Comparison of ENCODE assay signal across 15 mouse cellular contexts in genomic region chr12:35384211-35384610, GRCm38 (mm10).
DNase-seq lines count a peak whose midpoint lies in the region; ATAC-seq and TF ChIP-seq lines count a peak whose summit lies in the region.
"Had no signal": no experiment of that assay in that cellular context is flagged by ENCODE, and none has a peak within 500 bp of the region (broad histone marks: within the 10 kb centered on the region; RNA-seq: fewer than 3 reads in every experiment).

No protein-coding gene starts in this region.

- no peak for ATAC-seq in kidney, postnatal 0 days (replicated peaks; ENCODE audit: low FRiP score, low read depth)
- ATAC-seq in erythroid progenitor cell, adult 5-6 weeks (replicated peaks; ENCODE audit: low FRiP score, poor library complexity, severe bottlenecking): no peak
- ATAC-seq: Patski had no signal

- H3K4me3 ChIP-seq in kidney, postnatal 0 days (replicated peaks; ENCODE audit: low read depth, low read length): no peak overlapping the region
- H3K4me3 ChIP-seq: erythroblast, embryonic 14.5 days; heart, embryonic 15.5 days had no signal

- H3K4me2 ChIP-seq in kidney, postnatal 0 days (ENCODE audit: low read length): no peak overlapping the region
- H3K4me2 ChIP-seq: heart, embryonic 15.5 days had no signal

- no peaks in the 10 kb centered on the region for H3K9me3 ChIP-seq in kidney, postnatal 0 days (replicated peaks; ENCODE audit: low read length)
- H3K9me3 ChIP-seq: heart, embryonic 15.5 days had no signal

- DNase-seq in gastrocnemius, postnatal 14 days: peak; percentile 16
- DNase-seq in gastrocnemius, postnatal 36 days: no peak
- peak; percentile 67 for DNase-seq in kidney, postnatal 0 days (ENCODE audit: low spot score)
- no peak for DNase-seq in kidney, adult 18-20 months
- DNase-seq in heart, postnatal 4 days: peak; percentile 8
- DNase-seq in lung, postnatal 4 days: peak; percentile 9 to 29
- no peak for DNase-seq in thymus, postnatal 0 days (ENCODE audit: low spot score)
- DNase-seq: cerebellum, adult 8-10 months; midbrain, embryonic 14.5 days; right cerebral cortex, postnatal 14 days; thymus, postnatal 25 days had no signal

- no peaks in the 10 kb centered on the region for H3K4me1 ChIP-seq in kidney, postnatal 0 days (replicated peaks; ENCODE audit: insufficient read depth, low read length)
- H3K4me1 ChIP-seq: heart, embryonic 15.5 days had no signal

- TF ChIP-seq CTCF in kidney, postnatal 0 days (IDR thresholded peaks at IDR 0.05; ENCODE audit: low read depth): no peak

- no peak overlapping the region for H3K27ac ChIP-seq in kidney, postnatal 0 days
- H3K27ac ChIP-seq: heart, embryonic 15.5 days had no signal

- 59% methylated on average over 4 of the region's 4 CpGs for WGBS in kidney, postnatal 0 days

- no peaks in the 10 kb centered on the region for H3K27me3 ChIP-seq in kidney, postnatal 0 days (ENCODE audit: insufficient read depth, low read length)
- H3K27me3 ChIP-seq: heart, embryonic 15.5 days; Patski had no signal

- H3K9ac ChIP-seq in kidney, postnatal 0 days (ENCODE audit: low read depth, low read length): no peak overlapping the region
- H3K9ac ChIP-seq: heart, embryonic 15.5 days had no signal

- intact Hi-C loops in gastrocnemius, postnatal 14 days (cut with DNase I; ENCODE audit: low total_unique reads): no loop called here
- intact Hi-C loops in gastrocnemius, postnatal 36 days (cut with DNase I): no loop called here

- H3K36me3 ChIP-seq in kidney, postnatal 0 days (ENCODE audit: insufficient read depth, low read length): no peaks in the 10 kb centered on the region
- H3K36me3 ChIP-seq: heart, embryonic 15.5 days had no signal

Comparison
In these comparisons a context has a peak if more than half of its experiments do, and no peak if none do; other contexts are left out.
1. DNase-seq: peak in gastrocnemius, postnatal 14 days (single experiment), kidney, postnatal 0 days (single experiment), heart, postnatal 4 days (single experiment) and lung, postnatal 4 days (2 of 2); none in gastrocnemius, postnatal 36 days (0 of 2), kidney, adult 18-20 months (single experiment) and thymus, postnatal 0 days (single experiment).